Mouse (Mus musculus) limb, embryonic 11.5 days (tissue): Measurements from ENCODE around the gene Clec4n. TPM values are rescaled to one million over a fixed set of nuclear protein-coding genes. Genes with fewer than 3 reads are reported as not detected.
"Not testable (repeated sequence)": the region's sequence is repeated elsewhere in the genome, so short reads cannot be mapped to it uniquely, and the experiment has no call there.

Source experiments
- ATAC-seq: fragments of 200-750 bp; cut with Nextera tagmentation; 2 replicates; pipeline ENCODE4 v1.8.0; 2017; ENCODE audit warnings: low read depth; ENCODE audit not compliant: insufficient number of reproducible peaks, low FRiP score, low TSS enrichment
- DNase-seq: peaks from one replicate; pipeline ENCODE4 v3.0.0-alpha.2; 2015; ENCODE audit warnings: low spot score
- H3K27ac ChIP-seq: fragments of 300-500 bp; sonication (generic); replicated peaks from 2 replicates; pipeline ENCODE4 v1.5.1; 2014; ENCODE audit warnings: low read depth, mild to moderate bottlenecking, low read length
- H3K27me3 ChIP-seq: fragments of 300-500 bp; sonication (generic); 2 replicates; pipeline ENCODE4 v1.6.1; 2014; ENCODE audit warnings: mild to moderate bottlenecking, low read length, mixed read lengths; ENCODE audit not compliant: control insufficient read depth, insufficient read depth
- H3K36me3 ChIP-seq: fragments of 300-500 bp; sonication (generic); 2 replicates; pipeline ENCODE4 v1.6.1; 2014; ENCODE audit warnings: mild to moderate bottlenecking, low read length, moderate library complexity, mixed read lengths; ENCODE audit not compliant: control insufficient read depth, insufficient read depth
- H3K4me1 ChIP-seq: fragments of 300-500 bp; sonication (generic); 2 replicates; pipeline ENCODE4 v1.6.1; 2014; ENCODE audit warnings: low read length, mixed read lengths; ENCODE audit not compliant: control insufficient read depth, insufficient read depth
- H3K4me2 ChIP-seq: fragments of 300-500 bp; sonication (generic); 2 replicates; pipeline ENCODE4 v1.6.1; 2014; ENCODE audit warnings: low read depth, mild to moderate bottlenecking, moderate library complexity; ENCODE audit not compliant: severe bottlenecking
- H3K4me3 ChIP-seq: fragments of 300-500 bp; sonication (generic); 2 replicates; pipeline ENCODE4 v1.5.1; 2014; ENCODE audit warnings: low read depth, low read length
- H3K9ac ChIP-seq: fragments of 300-500 bp; sonication (generic); 2 replicates; pipeline ENCODE4 v1.6.1; 2014; ENCODE audit warnings: mild to moderate bottlenecking, low read length
- H3K9me3 ChIP-seq: fragments of 300-500 bp; sonication (generic); 2 replicates; pipeline ENCODE4 v1.6.1; 2016; ENCODE audit warnings: low read length; ENCODE audit not compliant: control insufficient read depth
- WGBS: fragments of 180-500 bp; shearing (Covaris S2); extraction: QIAGEN DNeasy Blood & Tissue Kit; methylation state at CpG from one replicate; pipeline ENCODE4 v1.1.7; 2014; 5-methylcytosine and 5-hydroxymethylcytosine counted together
- polyA plus RNA-seq: library from polyadenylated mRNA; unstranded; fragments of >200 nt; fragmentation: Nextera tagmentation; extraction: Ambion mirVana; gene quantifications from 2 replicates; pipeline ENCODE4 v1.2.1, GENCODE M21; 2014

The Clec4n gene
- polyA plus RNA-seq, 1 experiment from 2014 or later, result 0.17 TPM

DNA sequence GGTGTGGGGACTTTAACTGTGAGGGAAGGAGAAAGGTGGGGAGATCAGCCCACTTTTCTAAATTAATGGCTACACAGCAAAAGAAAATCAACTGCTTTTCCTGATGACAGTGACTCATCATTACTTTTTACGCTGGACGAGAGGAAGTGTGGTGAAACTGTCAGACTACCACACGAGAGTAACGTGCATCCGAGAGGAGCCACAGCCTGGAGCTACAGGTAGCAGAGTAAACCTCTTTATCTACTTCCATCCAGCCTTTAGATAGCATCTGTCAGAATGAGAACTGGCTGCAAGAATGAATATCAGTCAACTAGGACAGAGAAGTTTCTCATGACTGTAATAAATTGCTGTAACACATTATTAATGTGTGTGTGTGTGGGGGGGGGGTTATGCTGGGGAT, 37.3 kb downstream of the Clec4n start:
- Histone ChIP-seq H3K4me3 (no peak overlapping the region), H3K4me1 (no peaks in the 10 kb centered on the region), H3K9ac (no peak overlapping the region), H3K4me2 (no peak overlapping the region), H3K9me3 (no peaks in the 10 kb centered on the region), H3K36me3 (no peaks in the 10 kb centered on the region), H3K27me3 (no peaks in the 10 kb centered on the region), H3K27ac (no peak overlapping the region)
- WGBS, result 82% methylated on average over 5 of the region's 5 CpGs
- DNase-seq (no peak), ATAC-seq (no peak)

GRCm38 (mm10) chr6:123279443-123279842, 49.8 kb downstream of the Clec4n start:
- Histone ChIP-seq H3K9me3 (no peaks in the 10 kb centered on the region), H3K4me2 (no peak overlapping the region), H3K36me3 (no peaks in the 10 kb centered on the region), H3K27me3 (no peaks in the 10 kb centered on the region), H3K4me1 (no peaks in the 10 kb centered on the region), H3K27ac (no peak overlapping the region), H3K4me3 (no peak overlapping the region), H3K9ac (no peak overlapping the region)
- ATAC-seq, result no peak
- no peak for DNase-seq
- WGBS, result 93% methylated on average over 2 of the region's 2 CpGs

- no peak for ATAC-seq
- WGBS, result 87% methylated on average over 2 of the region's 2 CpGs
- no peaks in the 10 kb centered on the region for H3K36me3 ChIP-seq
- no peak overlapping the region for H3K9ac ChIP-seq
- H3K27me3 ChIP-seq, result no peaks in the 10 kb centered on the region
- no peak overlapping the region for H3K4me2 ChIP-seq
- no peak overlapping the region for H3K27ac ChIP-seq
- no peaks in the 10 kb centered on the region for H3K9me3 ChIP-seq
- no peak for DNase-seq
- no peak overlapping the region for H3K4me3 ChIP-seq
- H3K4me1 ChIP-seq, result no peaks in the 10 kb centered on the region
Measured at GRCm38 (mm10) chr6:123286311-123286710, 56.7 kb downstream of the Clec4n start.

DNA sequence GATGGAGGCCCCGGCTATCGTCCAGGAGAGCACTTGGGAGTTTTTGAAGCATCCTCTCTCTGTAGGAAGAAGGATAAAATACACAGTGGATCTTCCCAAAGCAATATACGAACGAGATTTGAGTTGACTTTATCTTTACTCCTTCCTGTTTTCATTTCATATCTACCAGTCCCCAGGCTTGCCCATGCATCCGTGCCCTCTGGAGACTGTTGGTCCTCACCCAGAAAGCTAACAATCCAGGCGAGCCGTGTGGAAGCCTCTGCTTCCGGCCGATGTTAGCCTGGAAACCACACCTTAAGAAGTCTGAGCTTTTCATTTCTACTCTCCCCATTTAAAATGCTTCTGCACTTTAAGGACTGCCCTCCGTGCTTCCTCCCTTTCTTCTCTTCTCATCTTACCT, 59.3 kb downstream of the Clec4n start:
- no peak for ATAC-seq
- H3K36me3 ChIP-seq, result no peaks in the 10 kb centered on the region
- WGBS, result 87% methylated on average over 10 of the region's 10 CpGs

GRCm38 (mm10) chr6:123289753-123290152, 60.1 kb downstream of the Clec4n start, which contains the start of gene Clec4e:
Clec4e (minus strand) TSS chr6:123289870.
- 85% methylated on average over 4 of the region's 4 CpGs for WGBS
- Histone ChIP-seq H3K9ac (no peak within 1 kb of the TSS), H3K4me3 (no peak within 1 kb of the TSS), H3K4me1 (no peaks in the 10 kb centered on the region), H3K9me3 (no peaks in the 10 kb centered on the region), H3K27me3 (no peaks in the 10 kb centered on the region), H3K27ac (no peak within 1 kb of the TSS), H3K4me2 (no peak within 1 kb of the TSS), H3K36me3 (no peaks in the 10 kb centered on the region)
- DNase-seq (no peak), ATAC-seq (no peak)

More for the DNA sequence above, 59.3 kb downstream of the Clec4n start:
- H3K4me3 ChIP-seq, result no peak overlapping the region
- no peak overlapping the region for H3K4me2 ChIP-seq
- H3K27me3 ChIP-seq, result no peaks in the 10 kb centered on the region
- H3K27ac ChIP-seq, result no peak overlapping the region
- H3K4me1 ChIP-seq, result no peaks in the 10 kb centered on the region
- DNase-seq, result no peak
- H3K9ac ChIP-seq, result no peak overlapping the region
- no peaks in the 10 kb centered on the region for H3K9me3 ChIP-seq

DNA sequence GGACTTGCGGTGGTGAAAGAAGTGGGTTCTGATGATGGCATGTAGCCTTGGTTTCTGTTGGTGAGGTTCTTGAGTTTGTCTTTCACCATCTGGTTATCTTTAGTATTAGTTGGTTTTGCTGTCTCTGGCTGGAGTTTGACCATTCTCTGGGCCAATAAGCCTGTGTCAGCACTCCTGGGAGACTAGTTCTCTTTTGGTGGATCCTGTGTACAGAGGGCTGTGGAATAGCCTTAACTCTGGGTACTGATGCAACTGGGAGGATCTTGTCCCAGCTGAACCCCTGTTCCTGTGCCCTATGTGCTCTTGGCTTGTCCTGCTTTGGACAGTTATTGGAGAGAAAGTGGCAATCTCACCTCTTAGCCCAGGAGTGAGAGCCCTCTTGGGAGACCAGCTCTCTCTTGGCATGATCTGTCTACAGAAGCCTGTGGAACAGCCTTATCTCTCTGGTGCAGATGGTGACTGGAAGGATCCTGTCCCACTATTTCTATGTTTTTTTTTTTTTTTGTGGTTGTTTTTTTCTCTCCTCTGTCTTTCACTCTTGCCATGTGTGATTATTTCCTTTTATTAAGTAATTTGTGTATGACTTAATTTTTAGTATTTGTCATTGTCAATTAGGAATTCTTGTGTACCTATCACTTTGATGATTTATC, 63.2 kb downstream of the Clec4n start:
- 95% methylated on average over 1 of the region's 1 CpGs for WGBS
- no peaks in the 10 kb centered on the region for H3K9me3 ChIP-seq
- no peak for DNase-seq
- ATAC-seq, result no peak
- H3K9ac ChIP-seq, result no peak overlapping the region
- no peak overlapping the region for H3K27ac ChIP-seq
- no peaks in the 10 kb centered on the region for H3K36me3 ChIP-seq
- H3K4me3 ChIP-seq, result no peak overlapping the region
- no peak overlapping the region for H3K4me2 ChIP-seq
- H3K27me3 ChIP-seq, result no peaks in the 10 kb centered on the region
- no peaks in the 10 kb centered on the region for H3K4me1 ChIP-seq

- not testable (repeated sequence) for H3K4me1 ChIP-seq, H3K9me3 ChIP-seq, H3K36me3 ChIP-seq, H3K27me3 ChIP-seq, ATAC-seq, DNase-seq, H3K27ac ChIP-seq, H3K4me3 ChIP-seq, H3K9ac ChIP-seq, H3K4me2 ChIP-seq
- 87% methylated on average over 11 of the region's 11 CpGs for WGBS
Measured at GRCm38 (mm10) chr6:123293509-123293908, 63.9 kb downstream of the Clec4n start.
